Mouse (Mus musculus) 3T3-L1 (cell line): ENCODE data around the gene S1pr2.
A peak's percentile ranks its signal among the peaks of the same experiment; 100 is the strongest.
"Not testable (repeated sequence)": the region's sequence is repeated elsewhere in the genome, so short reads cannot be mapped to it uniquely, and the experiment has no call there.

Experiments
- DNase-seq: peaks from one replicate; pipeline ENCODE4 v3.0.0-alpha.2; 2015; ENCODE audit warnings: low read depth, low spot score

S1pr2 gene

DNA sequence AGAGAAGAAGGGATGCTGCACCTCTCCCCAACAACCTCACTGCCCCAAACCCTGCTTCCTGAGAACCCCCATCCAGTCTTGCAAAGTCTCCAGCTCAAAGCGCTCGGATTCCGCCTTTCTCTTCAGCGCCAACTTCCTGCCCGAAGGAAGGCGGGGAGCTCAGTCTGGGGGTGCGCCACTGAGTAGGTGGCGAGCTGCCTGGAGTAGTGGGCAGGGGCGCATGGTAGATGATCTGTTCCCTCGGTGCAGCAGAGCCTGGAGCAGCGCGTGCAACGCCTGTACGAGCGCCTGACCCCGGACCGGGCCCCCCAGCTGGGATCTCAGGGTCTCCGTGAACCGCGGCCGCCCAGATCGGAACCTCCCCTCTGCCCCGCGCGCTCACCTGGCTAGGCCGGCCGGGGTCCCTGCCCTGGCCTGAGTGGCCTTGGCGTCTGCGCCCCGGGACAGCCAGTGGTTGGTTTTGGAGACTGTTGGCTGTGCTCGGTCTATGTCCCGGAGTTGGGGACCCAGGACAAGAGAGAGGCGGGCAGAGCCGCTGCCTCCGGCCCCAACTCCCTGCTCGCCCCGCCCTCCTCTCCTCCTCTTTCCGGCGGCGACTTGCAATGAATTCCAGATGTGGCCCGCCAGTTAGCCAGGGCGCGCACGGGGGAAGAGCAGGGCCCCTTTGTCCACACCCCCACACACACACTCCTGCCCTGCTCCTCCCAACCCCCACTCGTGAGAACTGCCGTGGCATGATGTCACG, at the start of gene S1pr2:
Gene S1pr2, minus strand, starts transcription at position 566 of the 745 bp plus-strand sequence.
- peak; percentile 92 for DNase-seq

GRCm38 (mm10) chr9:21025258-21025810, 48.8 kb upstream of the S1pr2 start:
- DNase-seq: no peak

GRCm38 (mm10) chr9:21022726-21023125, 46.1 kb upstream of the S1pr2 start:
- DNase-seq: no peak

DNA sequence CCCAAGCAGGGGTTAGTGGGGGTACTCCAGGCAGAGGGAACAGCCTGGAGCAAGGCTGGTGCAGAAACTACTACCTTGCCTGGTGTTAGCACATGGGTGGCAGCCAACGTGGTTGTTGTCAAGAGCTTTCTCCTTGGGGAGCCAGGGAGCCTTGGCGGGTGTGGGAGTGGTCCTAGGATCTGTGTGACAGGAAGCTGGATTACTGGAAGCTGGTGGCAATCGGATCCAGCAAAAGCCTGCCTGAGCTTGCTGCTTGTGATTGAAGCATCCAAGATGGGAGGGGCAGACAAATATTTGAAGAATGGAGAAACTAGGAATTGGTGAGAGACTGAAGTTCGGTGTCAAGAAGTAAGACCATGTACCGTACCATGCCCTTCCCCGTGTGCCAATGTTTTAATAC, 45.7 kb upstream of the S1pr2 start:
- no peak for DNase-seq

DNA sequence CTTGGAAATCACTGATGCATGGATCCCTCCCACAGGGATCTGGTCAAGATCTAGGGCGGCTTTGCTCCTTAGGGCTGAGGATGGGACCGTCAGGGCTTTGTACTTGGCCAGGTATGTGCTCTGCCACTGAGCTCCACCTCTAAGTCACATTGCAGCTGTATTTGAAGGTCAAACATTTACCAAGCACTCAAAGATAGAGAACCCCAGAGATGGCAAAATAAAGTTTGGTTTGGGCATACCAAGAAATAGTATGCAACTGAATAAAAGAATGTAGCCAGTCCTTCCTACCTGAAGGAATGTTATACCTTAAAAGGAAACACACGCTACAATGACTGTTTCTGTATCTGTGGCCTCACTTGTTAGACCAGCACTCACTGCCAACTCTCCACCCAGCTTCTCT, 44.8 kb upstream of the S1pr2 start:
- no peak for DNase-seq

GRCm38 (mm10) chr9:21018600-21018999, 42.0 kb upstream of the S1pr2 start:
- no peak for DNase-seq

DNA sequence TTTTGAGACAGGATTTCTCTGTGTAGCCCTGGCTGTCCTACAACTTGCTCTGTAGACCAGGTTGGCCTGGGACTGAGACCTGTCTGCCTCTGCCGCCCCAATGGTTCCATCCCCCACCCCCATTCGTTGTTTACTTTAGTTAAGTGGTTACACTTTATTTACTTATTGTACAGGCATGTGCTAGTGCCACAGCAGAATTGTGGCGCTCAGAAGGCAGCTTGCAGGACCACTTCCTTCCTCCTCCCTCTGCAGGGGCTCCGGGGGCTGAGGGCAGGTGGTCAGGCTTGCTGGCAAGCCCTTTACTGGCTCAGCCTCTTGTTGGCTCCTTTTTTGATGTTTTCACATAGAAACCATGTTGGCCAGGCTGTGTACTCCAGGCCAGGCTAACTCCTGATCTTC, 40.6 kb upstream of the S1pr2 start:
- no peak for DNase-seq

- DNase-seq: no peak
Observed at GRCm38 (mm10) chr9:21016331-21017176, 40.0 kb upstream of the S1pr2 start.

GRCm38 (mm10) chr9:21015571-21016130, 39.1 kb upstream of the S1pr2 start, which contains the start of gene Icam1:
Gene Icam1, plus strand, starts transcription at chr9:21015985.
- no peak for DNase-seq

DNA sequence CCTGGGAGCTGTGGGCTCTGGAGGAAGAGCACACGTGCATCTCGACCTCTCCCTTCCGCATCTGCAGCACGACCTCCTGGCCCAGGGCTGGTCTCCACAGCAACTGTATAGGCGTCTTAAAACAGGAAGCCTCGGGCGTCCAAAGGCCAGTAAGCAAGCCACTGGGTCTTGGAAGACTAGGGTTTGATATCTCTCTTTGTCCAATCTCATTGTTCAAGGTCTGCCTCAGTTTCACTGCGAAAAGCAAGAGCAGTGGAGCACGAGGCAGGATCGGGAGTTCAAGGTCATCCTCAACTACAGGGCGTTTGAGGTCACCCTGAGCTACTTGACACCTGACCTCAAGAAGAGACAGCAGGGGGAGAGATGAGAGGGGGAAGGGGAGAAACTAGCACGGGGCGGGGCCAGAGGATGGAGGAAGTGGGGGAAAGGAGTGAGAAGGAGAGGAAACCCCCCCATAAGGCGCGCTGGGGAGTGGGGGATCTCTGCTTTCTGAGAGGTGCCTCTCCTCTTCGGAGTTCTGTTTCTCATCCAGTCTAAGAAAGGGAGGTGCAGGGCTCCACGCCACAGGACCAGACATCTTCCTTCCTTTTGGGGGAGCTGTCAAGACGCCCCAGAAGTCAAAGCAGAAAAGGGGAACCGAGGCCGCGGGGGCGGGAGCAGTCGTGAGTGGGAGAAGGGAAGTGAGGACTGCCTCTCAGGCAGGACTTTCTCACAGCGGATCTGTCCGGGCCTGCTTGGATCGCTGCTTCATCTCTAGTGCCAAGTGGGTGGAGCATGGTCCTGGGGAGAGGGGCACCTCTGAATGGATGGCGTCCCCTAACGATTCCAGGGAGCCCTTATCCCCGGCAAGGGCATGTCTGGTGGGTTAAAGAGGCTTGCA, 38.4 kb upstream of the S1pr2 start:
- no peak for DNase-seq

DNA sequence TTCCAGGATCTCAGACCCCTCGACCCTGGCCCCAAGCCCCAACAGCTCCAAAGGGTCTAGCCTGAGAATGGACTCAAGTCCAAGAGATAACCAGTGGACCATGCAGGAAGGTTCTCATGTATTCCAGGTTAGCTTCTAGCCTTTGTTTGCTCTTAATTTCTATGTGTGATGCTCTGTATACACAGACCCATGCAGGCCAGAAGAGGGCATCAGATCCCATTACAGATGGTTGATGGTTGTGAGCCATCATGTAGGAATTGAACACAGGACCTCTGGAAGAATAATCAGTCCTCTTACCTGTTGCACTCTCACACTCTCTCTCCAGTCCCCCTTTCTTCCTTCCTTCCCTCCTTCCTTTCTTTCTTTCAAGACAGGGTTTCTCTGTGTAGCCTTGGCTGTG, 35.8 kb upstream of the S1pr2 start:
- no peak for DNase-seq

DNA sequence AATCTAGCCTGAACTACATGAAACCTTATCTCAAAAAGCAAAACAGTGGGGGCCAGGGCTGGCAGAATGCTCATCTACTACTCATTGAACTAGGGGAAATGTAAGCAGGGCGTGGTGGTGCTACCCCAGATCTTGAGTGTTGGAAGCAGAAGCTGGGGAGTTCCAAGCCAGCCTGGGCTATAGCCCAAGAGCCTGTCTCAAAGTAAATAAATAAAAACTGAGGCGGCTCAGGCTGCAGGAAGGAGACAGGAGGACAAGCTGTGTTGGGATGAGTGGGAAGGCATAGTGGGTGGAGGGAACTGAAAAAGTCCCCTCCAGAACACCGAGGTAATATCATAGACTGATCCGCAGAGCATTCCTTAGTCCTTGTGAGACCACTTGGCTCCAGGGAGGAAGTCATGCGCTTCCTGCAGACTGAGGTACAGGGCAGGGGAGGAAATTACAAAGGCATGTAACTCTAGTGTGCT, 35.3 kb upstream of the S1pr2 start:
- no peak for DNase-seq

- DNase-seq: not testable (repeated sequence)
Observed at GRCm38 (mm10) chr9:21010939-21011541, 34.5 kb upstream of the S1pr2 start.

- peak; percentile 34 for DNase-seq
Observed at GRCm38 (mm10) chr9:21010362-21010761, 33.8 kb upstream of the S1pr2 start.

DNA sequence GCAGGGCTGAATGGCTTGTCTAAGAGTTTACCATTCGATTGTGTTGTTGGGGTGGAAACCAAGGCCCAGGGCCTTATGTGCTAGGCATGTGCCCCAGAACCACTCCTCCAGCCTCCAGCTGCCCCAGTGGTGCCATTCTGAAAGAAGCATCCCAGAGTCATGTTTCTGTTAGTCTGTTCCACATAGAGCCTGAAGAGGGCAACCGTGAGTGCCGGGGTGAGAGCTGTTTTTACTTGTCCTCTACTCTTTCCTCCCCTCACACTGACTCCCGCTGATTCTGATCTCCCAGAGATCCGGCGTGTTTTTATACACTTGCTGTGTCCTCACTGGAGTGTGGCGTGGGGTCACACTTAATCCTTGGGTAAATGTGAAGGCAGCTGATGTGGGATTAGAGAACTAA, 31.4 kb upstream of the S1pr2 start:
- DNase-seq: no peak

- DNase-seq: no peak
Observed at GRCm38 (mm10) chr9:21007313-21007952, 30.9 kb upstream of the S1pr2 start.

GRCm38 (mm10) chr9:21002627-21003551, 26.3 kb upstream of the S1pr2 start, which contains the start of gene Mrpl4:
Gene Mrpl4, plus strand, starts transcription at chr9:21002738.
- DNase-seq: peak; percentile 86

- no peak for DNase-seq
Observed at GRCm38 (mm10) chr9:21002270-21002626, 25.7 kb upstream of the S1pr2 start.

GRCm38 (mm10) chr9:21001651-21002200, 25.1 kb upstream of the S1pr2 start:
- DNase-seq: no peak
